Mouse (Mus musculus) small intestine, adult 2 months (tissue): ENCODE data around the gene Cep95.

Source experiments
- CTCF ChIP-seq: fragments of 200-500 bp; IDR thresholded peaks from 2 replicates; pipeline ENCODE4 v1.5.1; 2012; ENCODE audit warnings: low read depth, mild to moderate bottlenecking, control low read depth, inconsistent platforms, low read length, moderate library complexity, mixed read lengths; ENCODE audit not compliant: insufficient replicate concordance, insufficient read length; ENCODE audit errors: extremely low read depth
- POLR2A ChIP-seq: fragments of 200-500 bp; IDR thresholded peaks from 2 replicates; pipeline ENCODE4 v1.6.1; 2012; ENCODE audit warnings: low read depth, mild to moderate bottlenecking, control low read depth, inconsistent platforms, low read length, moderate library complexity

- TF ChIP-seq CTCF, result no peak
- no peak for TF ChIP-seq POLR2A
Observed at GRCm38 (mm10) chr11:106760511-106760910, 28.5 kb upstream of the Cep95 start.
